Mouse (Mus musculus) heart, embryonic 13.5 days (tissue): ENCODE measurements around the gene Tnfrsf13b. TPM values are rescaled to one million over a fixed set of nuclear protein-coding genes. Genes with fewer than 3 reads are reported as not detected.

Experiments
- ATAC-seq: fragments of 200-750 bp; cut with Nextera tagmentation; 2 replicates; pipeline ENCODE4 v1.8.0; 2017; ENCODE audit warnings: moderate TSS enrichment; ENCODE audit not compliant: insufficient number of reproducible peaks, low FRiP score, low TSS enrichment; ENCODE audit errors: extremely low read depth
- H3K27ac ChIP-seq: fragments of 300-500 bp; sonication (generic); replicated peaks from 2 replicates; pipeline ENCODE4 v1.5.1; 2015; ENCODE audit warnings: moderate library complexity, mild to moderate bottlenecking, inconsistent platforms
- H3K27me3 ChIP-seq: fragments of 300-500 bp; sonication (generic); replicated peaks from 2 replicates; pipeline ENCODE4 v1.6.1; 2015; ENCODE audit warnings: mild to moderate bottlenecking, inconsistent platforms
- H3K36me3 ChIP-seq: fragments of 300-500 bp; sonication (generic); 2 replicates; pipeline ENCODE4 v1.6.1; 2015; ENCODE audit warnings: mild to moderate bottlenecking, inconsistent platforms
- H3K4me1 ChIP-seq: fragments of 300-500 bp; sonication (generic); 2 replicates; pipeline ENCODE4 v1.6.1; 2015; ENCODE audit warnings: inconsistent platforms
- H3K4me2 ChIP-seq: fragments of 300-500 bp; sonication (generic); 2 replicates; pipeline ENCODE4 v1.6.1; 2015; ENCODE audit warnings: inconsistent platforms, mild to moderate bottlenecking, moderate library complexity
- H3K4me3 ChIP-seq: fragments of 300-500 bp; sonication (generic); 2 replicates; pipeline ENCODE4 v1.5.1; 2015; ENCODE audit warnings: moderate library complexity, mild to moderate bottlenecking, inconsistent platforms
- H3K9ac ChIP-seq: fragments of 300-500 bp; sonication (generic); 2 replicates; pipeline ENCODE4 v1.6.1; 2015; ENCODE audit warnings: inconsistent platforms, mild to moderate bottlenecking, moderate library complexity
- H3K9me3 ChIP-seq: fragments of 300-500 bp; sonication (generic); 2 replicates; pipeline ENCODE4 v1.6.1; 2016; ENCODE audit warnings: inconsistent platforms
- polyA plus RNA-seq: library from polyadenylated mRNA; unstranded; fragments of >200 nt; fragmentation: Nextera tagmentation; extraction: Ambion mirVana; gene quantifications from 2 replicates; pipeline ENCODE4 v1.2.1, GENCODE M21; 2015

The Tnfrsf13b gene
- polyA plus RNA-seq, 1 experiment from 2014 or later = 2.4 TPM

DNA sequence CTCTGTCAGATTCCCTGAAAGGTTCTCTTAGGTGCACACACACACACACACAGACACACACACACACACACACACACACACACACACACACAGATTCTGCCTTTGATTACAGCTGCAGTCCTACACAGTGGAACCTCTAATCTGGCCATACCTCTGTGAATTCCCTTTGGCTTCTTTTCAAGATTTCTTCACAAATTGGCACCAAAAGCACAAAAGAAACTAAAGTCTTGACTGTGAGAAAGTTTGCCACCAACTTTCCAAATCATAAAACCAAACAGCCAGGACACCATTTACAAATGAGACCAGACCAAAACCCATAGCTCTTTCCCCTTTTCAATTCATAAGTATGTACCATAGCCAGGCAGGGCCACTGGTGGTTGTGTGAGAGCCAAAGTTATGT, 71.4 kb downstream of the Tnfrsf13b start:
- Histone ChIP-seq H3K27ac (no peak overlapping the region), H3K4me3 (no peak overlapping the region), H3K27me3 (peaks cover 14% of the 10 kb centered on the region), H3K9me3 (no peaks in the 10 kb centered on the region), H3K36me3 (no peaks in the 10 kb centered on the region), H3K4me1 (peaks cover 7% of the 10 kb centered on the region; the same call in 1 of the 2 replicates), H3K9ac (no peak overlapping the region), H3K4me2 (no peak overlapping the region)
- ATAC-seq = no peak

Other genes starting within 250 kb of the Tnfrsf13b start
- 60.6 and 68.6 TPM in 2 replicates for gene Tmem11, start 247.5 kb upstream of the Tnfrsf13b start, polyA plus RNA-seq
- gene Natd1, start 212.0 kb upstream of the Tnfrsf13b start, polyA plus RNA-seq = 19.8 and 23.4 TPM in 2 replicates
- 73.6 and 78.1 TPM in 2 replicates for gene Map2k3, start 194.7 kb upstream of the Tnfrsf13b start, polyA plus RNA-seq
- 2.6 and 3.0 TPM in 2 replicates for gene Kcnj12, start 104.2 kb upstream of the Tnfrsf13b start, polyA plus RNA-seq
- gene Usp22, start 48.3 kb downstream of the Tnfrsf13b start, polyA plus RNA-seq = 69.9 and 76.1 TPM in 2 replicates
- 0.08 and 0.17 TPM in 2 replicates for gene Aldh3a1, start 80.8 kb downstream of the Tnfrsf13b start, polyA plus RNA-seq
- gene Aldh3a2, start 140.7 kb downstream of the Tnfrsf13b start, polyA plus RNA-seq = 26.0 and 26.9 TPM in 2 replicates
- gene Slc47a2, start 216.1 kb downstream of the Tnfrsf13b start, polyA plus RNA-seq = 0.06 TPM in 1 of 2 replicates, not detected in the other